Mouse (Mus musculus) spleen, adult 2 months (tissue): ENCODE data around the gene Erc2.

Source experiments
- CTCF ChIP-seq: fragments of 200-500 bp; IDR thresholded peaks from 2 replicates; pipeline ENCODE4 v1.5.1; 2011; ENCODE audit warnings: mild to moderate bottlenecking, inconsistent platforms; ENCODE audit not compliant: insufficient read depth, insufficient read length, insufficient replicate concordance; ENCODE audit errors: extremely low read depth
- POLR2A ChIP-seq: fragments of 200-500 bp; IDR thresholded peaks from 2 replicates; pipeline ENCODE4 v1.6.1; 2011; ENCODE audit warnings: low read depth, low read length, inconsistent platforms

DNA sequence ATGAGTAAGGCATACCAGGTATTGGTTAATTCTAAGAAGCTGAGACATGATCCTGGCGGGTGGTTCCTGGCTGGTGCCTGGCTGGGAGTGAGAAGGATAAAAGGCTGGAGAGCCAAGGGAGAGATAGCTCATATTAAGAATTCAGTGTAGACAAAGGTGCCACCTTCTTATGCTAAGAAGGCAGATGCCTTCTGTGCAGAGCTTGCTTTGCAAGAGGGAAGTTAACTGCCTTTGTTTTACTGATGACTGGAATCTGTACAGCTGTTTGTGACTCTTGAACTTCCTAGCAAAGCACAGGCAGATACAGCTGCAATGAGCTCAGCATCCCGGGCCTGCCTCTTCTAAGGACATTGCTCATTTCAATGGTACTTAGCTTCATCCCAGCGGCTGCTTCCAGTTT is 47.7 kb downstream of the Erc2 start:
- no peak for TF ChIP-seq CTCF
- TF ChIP-seq POLR2A = no peak
